Mouse (Mus musculus) monocyte, adult 2 months (primary cell): ENCODE measurements around the gene Gnb1.

Source experiments
- DNase-seq, 2 experiments: peaks; one replicate each; pipeline ENCODE4 v3.0.0; 2022; ENCODE audit warnings: low spot score in 2 of 2, low read depth in 1 of 2

Gene Gnb1

GRCm38 (mm10) chr4:155574931-155575330 lies 83.8 kb downstream of the Gnb1 start:
- DNase-seq = no peak

DNA sequence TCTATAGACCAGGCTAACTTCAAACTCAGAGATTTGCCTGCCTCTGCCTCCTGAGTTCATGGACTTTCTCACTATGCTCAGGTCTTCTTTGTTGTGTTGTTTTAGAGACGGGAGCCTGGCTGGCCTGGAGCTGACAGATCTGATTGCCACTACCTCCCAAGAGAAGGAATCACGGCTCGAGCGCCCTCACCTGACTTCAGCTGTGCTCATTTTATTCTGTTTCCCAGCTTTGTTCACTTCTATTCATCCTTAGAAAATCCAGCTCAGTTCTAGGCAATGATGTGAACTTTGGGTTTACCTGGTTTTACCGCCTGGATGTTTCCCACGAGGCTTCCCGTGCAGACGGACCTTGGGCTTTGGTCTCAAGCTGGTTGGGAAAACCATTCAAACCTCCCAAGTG lies 84.4 kb downstream of the Gnb1 start:
- DNase-seq = no peak

DNA sequence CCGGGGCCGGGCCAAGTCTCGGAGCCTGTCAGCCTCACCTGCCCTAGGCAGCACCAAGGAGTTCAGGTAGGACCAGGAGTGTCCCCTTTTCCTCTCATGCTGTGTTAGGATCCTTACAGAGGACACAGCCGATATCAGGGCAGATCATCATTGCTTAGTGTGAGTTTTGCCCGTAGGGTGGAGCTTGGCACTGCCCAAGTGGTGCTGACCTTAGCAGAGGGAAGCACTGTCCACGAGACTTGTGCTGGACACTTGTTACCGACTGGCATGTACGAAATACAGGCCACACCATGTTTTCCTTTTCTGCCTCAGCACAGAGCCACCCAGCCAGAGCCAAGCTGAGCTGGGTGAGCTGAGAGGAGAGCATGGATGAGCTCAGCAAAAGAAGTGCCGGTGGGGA lies 86.0 kb downstream of the Gnb1 start:
- DNase-seq = no peak

DNA sequence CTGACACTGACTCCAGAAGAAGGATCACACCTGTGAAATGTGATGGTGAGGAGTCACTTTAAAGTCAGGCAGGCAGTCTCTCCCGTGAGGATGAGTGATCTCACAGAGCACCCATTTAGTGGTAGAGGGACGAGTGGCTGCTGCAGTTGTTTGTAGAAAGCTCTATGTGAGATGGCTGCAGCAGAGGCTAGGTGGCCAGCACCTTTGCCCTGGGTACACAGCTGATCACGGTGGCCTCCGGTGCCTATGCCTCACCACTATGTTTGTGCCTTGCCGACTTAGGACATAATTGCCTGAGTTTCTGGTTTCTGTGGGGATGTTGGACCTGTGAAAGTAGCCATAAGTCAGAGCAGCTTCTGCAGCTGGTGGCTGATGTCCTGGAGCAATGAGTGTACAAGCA lies 86.6 kb downstream of the Gnb1 start:
- DNase-seq = no peak

GRCm38 (mm10) chr4:155578336-155579125 lies 87.4 kb downstream of the Gnb1 start:
- no peak for DNase-seq

DNA sequence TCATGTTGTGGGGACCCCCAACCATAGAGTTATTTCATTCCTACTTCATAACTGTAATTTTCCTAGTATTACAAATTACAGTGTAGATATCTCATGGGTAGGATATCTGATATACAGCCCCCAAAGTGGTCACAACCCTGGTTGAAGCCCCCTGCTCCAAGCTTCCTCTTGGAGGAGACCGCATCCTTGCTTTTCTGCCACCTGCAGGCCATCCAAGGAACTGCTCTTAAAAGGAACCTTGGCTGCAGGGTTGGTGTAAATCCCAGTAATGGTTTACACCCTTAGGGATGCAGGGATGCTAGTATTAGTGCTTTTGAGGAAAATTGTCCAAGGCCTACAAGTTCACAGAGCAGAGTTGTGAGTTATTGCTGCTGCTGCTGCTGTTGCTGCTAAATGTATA lies 89.3 kb downstream of the Gnb1 start:
- DNase-seq = no peak

DNA sequence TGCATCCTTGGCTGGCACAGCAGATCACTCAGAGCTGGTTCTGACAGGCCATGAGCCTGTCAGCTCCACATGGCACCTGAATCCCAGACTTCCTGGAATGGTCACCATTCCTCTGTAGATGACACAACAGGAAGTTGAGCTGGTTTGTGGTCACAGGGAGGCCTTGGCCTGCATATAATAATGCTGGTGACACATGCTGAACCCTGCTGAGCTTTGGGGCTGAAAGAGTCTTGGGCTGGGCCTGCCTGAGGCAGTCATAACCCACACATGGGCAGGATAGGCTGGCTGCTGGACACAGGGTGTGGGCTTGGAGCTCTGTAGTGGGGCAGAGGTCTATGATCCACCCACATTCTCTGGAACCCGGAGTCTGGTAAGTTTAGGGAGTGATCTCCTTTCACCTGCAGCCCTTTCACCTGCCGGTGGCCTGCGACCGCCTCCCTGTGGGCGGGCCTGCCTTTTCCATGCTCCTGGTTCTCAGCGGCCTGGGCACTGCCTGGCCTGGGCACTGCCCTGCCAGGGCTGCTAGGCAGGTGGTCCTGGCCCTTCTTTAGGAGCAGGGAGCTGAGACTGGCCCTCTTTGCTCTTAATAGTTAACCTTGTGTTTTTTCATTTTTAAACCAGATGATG lies 91.2 kb downstream of the Gnb1 start:
- no peak for DNase-seq

DNA sequence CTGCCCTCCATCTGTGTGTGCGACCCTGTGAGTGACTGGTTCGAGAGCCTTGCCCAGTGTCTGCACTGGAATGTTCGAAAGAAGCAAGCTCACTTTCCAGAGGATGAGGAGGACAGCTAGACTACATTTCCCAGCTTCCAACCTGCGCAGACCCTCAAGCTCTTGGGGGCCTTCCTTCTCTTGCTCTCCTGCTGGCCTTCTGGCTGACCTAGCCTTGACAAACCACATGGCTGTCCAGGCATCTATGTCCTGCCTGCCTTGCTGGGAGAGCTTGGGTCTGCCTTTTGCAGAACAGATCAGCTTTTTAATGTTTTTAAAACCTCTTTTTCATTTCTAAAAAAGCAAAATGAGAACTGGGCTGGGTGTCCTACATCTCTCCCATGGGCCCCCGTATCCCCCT lies 98.2 kb downstream of the Gnb1 start:
- DNase-seq = no peak

- DNase-seq = no peak
These were observed 100.0 kb downstream of the Gnb1 start for GRCm38 (mm10) chr4:155591012-155591719.

GRCm38 (mm10) chr4:155593780-155594179 lies 102.6 kb downstream of the Gnb1 start:
- DNase-seq = no peak

- DNase-seq = no peak
These were observed 104.6 kb downstream of the Gnb1 start for GRCm38 (mm10) chr4:155595777-155596176.

DNA sequence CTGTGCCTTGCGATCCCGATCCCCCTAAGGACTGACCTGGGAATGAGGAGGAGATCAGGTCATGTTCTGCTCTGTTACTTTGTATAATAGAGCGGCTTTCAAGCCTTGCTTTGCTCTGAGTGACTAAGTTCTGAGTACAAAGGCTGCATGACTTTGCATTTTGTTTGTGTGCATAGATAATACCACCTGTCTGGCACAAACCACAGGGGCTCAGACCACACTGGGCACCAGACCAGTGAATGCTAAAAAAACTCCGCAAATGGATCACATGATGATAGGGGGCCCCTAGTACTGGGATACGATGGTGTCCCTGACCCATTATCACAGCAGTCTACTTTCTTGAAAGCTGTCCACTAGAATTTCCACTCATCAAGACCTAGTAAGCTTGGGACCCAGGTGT lies 105.4 kb downstream of the Gnb1 start:
- no peak for DNase-seq

DNA sequence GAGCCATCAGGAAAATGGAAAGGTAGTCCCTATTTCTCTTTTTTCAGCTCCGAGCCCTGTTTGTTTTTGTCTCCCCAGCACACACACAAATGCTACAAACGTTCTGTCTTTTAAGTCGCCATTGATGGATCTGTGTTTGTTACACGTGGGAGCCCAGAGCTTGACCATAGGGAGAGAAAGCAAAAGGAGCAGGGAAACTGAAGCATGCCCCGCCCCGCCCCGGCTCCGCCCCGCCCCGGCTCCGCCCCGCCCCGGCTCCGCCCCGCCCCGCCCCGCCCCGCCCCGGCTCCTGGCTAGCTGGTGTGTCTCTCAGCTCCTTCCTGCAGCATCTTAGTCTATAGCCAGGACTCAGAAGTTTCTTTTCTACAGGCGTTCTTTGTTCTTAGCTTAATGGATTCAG lies 107.4 kb downstream of the Gnb1 start:
- no peak for DNase-seq

- DNase-seq = no peak
These were observed 109.0 kb downstream of the Gnb1 start for GRCm38 (mm10) chr4:155599901-155600825.

DNA sequence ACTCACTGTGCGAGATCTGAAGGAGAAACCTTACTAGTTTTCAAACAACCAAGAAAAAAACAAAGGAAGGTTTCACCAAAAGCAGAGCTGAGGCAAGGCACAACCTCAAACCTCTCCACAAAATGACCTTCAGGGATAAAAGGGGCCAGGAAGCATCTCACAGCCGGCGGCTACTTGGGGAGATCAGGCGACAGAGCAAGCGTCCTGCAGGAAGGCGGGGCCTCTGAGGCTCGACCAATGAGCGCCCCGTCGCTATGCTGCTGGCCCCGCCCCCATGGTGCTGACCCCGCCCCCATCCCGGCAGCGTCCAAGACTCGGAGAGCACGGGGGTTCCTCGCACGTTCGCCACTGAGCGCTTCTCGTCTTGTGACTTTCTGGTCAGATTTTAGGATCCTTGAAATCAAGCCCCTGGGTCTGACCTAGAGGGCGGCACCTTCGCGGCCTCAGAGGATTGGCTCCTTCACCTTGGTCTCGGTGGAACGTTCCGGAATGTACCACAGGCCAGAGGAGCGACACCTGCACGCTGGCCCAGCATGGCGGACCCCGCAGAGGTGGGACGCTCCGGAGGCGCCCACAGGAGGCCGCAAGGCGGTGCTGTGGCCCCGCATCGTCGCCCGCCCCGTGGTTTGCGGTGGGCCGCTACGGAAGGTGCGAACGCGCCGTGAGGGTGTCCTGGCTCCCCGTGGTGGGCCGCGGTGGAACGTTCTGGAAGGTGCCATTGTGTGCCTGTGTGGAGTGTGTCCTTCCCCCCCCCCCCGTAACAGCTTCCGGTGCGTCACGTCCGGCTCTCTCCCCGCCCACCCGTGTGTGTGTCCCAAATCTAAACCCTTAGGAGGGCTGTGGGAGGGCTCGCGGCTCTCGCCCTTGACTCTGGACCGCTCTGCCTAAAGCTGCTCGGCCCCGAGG lies 110.2 kb downstream of the Gnb1 start, which contains the start of gene Slc35e2:
Slc35e2 (plus strand) TSS at position 326 of the 906 bp plus-strand sequence.
- peak; percentile 80 to 96 for DNase-seq

DNA sequence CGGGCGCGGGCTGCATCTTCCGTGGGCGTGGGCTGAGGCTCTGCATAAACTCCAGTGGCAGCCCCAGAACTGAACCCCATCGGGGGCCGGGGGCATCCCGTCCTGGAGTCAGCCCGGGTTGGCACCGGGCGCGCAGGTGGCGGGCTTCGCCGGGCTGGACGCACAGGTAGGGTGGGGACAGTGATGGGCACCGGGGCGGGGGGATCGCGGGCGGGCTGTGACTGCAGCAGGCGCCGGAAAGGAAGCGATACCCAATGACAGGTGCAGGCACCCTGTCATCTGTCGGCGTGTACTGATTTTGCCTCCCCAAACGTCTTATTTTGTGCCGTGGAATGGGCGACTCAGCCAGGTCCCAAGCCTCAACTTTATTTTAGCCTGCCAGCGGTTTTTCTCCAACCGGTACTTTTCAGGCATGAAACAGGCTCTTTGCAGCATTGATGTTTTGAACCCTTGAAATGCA lies 110.9 kb downstream of the Gnb1 start:
- no peak for DNase-seq

GRCm38 (mm10) chr4:155602753-155603152 lies 111.6 kb downstream of the Gnb1 start:
- DNase-seq = no peak

DNA sequence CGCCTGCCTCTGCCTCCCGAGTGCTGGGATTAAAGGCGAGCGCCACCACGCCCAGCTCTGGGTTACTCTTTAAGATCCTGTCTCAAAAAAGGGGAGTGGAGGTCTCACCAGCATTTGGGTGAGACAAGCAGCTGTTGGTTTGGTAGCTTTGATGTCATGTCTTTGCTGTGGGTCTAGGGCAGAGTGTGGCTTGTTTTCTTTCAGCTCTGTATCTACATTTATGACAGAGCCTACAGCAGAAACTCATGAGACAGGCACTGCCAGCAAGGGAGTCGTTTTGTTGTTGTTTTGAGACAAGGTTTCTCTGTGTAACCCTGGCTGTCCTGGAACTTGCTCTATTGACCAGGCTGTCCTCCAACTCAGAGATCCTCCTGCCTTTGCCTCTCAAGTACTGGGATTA lies 112.6 kb downstream of the Gnb1 start:
- no peak for DNase-seq

- no peak for DNase-seq
These were observed 114.0 kb downstream of the Gnb1 start for GRCm38 (mm10) chr4:155605132-155605531.

DNA sequence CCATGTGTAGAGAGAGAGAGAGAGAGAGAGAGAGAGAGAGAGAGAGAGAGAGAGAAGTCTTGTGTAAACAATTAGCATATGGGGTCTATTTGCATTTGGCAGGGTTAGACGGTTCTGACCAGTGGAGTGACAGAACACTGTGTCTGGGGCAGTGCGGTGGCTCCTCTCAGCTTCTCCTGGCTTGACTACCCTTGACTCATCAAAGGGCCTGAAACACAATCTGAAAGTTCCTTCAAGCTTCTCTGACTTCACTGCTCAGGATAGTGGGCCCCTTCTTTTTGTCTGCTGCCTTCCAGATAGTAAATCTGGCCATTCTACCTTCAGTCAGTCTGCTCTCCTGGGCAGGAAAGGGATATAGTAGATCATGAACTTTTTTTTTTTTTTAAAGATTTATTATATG lies 115.7 kb downstream of the Gnb1 start:
- DNase-seq = no peak
